Mouse (Mus musculus) thymus, postnatal 25 days (tissue): ENCODE results near the gene Msrb2.

Experiments
- DNase-seq: peaks from one replicate; pipeline ENCODE4 v3.0.0; 2022

The Msrb2 gene

DNA sequence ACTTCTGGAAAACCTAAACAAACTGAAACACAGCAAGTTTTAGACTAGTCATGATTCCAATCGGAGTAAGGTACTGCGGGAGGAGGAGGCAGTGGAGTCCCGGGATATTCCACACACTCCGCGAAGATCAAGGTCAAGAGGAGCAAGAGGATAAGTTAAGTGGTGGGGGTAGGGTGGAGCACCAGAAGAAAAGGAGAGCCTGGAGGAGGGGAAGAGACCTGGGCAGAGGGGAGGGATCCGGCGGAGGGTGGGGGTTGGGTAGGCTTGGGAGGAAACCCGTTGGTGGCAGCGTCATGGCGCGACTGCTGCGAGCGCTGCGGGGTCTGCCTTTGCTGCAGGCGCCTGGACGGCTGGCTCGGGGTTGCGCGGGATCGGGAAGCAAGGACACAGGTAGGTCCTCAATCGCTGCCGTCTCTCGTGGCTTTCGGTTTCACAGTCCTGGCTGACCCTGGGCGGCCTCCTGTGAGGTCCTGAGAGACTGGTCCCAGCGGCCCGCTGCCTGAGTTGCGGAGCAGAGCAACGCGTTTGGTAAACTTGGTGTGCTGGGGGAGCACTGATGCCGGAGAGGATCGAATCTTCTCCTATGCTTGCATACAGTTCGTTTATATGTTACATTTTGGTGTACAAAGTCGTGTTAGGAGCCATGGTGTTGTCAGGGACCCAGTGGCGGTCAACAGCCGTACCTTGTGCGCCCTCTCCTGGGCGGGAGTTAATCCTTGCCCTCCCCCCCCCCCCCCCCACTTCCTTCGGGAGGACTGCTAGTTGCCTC is at the start of gene Msrb2:
TSS of gene Msrb2 (plus strand) at position 51 of the 769 bp plus-strand sequence.
- peak; percentile 80 for DNase-seq

DNA sequence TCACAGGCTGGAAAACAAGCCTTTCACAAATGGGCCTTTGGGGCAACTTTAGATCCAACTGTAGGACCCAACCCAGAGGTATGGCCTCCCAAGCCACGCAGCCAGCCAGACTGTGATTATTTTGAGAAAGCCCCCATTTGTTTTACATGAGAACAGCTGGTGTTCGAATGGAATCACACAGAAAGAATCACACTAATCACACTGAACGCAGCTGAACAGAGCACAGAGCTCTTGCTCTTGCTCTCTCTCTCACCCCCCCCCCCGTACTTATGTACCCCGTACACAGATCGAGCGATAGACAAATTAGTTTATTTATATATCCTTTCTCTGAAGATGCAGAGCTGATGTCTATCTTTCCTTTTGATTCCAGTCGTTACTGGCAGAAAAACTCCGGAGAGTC is 48.8 kb upstream of the Msrb2 start:
- DNase-seq, result no peak

DNA sequence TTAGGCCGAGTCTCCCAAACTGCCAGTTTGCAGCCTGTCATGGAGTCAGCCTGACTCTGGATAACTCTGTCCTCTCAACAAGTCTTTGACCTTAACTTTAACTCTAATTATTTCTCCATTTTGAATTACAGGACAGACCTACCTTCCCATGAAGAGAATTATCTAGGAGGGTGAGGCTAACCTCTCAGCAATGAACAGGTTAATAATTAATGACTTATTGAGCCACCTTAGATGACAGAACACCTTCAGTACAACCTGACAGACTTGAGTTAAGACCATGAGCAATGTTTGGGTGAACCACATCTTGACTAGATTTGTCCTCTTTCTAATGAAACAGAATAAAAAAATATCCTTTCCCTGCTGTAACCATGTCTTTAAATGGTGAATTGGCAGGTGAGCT is 44.9 kb upstream of the Msrb2 start:
- DNase-seq, result no peak

DNA sequence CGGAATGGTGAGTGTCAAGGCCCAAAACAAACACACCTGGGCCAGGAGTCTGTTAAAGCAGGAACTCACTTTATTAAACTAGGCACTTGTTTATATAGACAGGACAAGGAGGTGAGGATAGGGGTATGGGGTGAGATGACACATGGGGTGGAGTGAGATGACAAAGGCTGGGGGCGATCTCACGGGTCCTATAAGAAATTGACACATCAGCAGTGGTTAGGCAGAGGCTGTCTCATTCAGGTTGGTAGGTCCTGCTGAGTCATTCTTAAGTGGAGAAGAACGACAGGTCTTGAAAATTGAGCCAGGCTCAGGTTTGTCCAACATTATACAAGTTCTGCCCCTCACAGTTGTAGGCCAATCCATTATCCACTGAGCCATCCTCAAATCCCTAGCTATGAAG is 43.4 kb upstream of the Msrb2 start:
- no peak for DNase-seq

DNA sequence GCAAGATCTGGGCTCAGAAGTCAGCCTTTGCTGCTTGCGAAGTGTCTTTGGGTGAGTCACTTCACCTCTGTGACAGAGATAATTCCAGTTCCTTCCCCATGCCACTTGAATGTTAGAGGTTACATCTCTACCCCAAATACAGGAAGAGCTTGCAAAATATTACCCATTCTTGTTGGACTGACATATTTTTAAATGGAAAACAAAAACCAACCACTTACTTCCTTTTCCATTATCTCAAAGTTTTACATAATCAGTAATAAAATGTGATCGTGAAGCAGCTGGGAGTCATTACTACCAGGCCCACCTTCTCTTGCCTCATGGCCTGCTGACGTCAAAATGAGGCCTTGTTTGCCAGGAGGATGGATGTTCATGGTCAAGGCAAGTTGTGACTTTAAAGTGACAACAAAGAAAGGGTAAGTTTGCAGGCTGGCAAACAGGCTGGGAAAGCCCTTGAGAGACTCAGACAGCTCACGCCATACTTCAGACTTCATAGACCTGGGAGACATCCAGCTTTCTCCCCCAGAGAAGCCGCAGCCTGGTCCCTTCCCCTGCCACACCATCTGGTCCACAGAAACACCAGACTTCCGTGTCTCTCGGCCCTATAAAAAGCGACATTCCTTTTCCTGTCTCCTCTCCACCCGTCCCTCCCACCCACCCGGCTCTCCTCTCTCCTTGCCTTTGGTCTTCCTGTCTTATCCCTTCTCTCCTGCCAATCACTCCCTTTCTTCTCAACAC is 27.2 kb upstream of the Msrb2 start:
- DNase-seq, result peak; percentile 8

DNA sequence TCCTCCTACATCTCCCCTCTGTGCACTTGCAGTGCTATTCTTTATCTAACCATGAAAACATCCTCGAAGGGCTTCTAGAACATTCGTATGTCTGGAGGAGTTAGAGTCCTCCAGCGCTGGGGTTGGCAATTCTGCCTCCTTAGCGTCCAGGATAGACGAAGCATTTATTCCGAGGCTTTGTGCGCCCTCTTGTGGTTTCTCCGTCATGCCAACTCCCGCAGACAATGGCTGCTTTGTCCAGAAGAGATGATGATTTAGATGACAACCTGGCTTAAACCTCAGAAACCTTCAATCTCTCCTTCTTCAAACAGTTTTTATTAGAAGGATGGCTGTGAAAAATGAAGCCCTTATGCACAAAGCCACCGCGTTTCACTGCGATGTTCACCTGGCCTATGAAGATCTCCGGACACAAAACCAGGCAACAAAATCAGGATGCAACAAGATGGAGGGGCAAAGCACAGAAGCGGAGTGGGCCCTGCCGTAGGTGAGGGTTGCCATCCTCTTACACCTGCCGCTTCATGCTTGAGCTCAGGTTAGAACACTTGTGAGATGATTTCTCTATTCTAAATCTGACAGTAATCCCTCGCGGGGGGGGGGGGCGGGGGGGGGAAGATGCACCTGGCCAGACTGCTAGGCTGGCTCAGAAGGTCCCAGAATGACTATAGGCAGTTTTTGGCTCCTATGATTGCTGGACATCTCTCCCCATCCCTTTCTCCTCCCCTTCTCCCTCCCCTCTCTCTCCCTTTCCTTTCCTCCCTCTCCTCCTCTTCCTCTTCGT is 26.4 kb upstream of the Msrb2 start:
- peak; percentile 87 for DNase-seq

DNA sequence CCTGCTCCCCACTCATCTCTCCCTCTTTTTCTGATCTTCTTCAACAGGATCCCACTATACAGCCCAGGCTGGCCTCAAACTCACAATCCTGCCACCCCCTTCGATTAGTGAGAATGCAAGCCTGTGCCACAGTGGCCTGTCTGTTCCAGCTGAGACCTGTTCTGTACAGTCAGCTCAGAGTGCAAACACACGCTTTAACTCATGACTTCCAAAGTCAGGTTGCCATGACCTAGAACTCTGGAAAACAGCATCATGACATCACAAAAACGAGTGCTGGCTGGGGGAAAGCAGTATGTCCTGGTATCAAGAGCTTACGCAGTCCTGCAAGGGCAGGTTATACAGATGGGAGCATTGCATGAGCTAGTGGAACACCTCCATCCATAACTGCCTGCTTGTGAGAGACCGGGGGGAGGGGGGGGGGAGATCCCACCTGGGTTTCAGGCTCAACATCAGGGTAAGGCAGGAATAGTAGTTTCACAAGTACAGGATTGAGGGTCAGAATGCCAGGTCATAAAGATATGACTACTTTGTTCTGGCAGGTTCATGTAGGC is 25.8 kb upstream of the Msrb2 start:
- no peak for DNase-seq

DNA sequence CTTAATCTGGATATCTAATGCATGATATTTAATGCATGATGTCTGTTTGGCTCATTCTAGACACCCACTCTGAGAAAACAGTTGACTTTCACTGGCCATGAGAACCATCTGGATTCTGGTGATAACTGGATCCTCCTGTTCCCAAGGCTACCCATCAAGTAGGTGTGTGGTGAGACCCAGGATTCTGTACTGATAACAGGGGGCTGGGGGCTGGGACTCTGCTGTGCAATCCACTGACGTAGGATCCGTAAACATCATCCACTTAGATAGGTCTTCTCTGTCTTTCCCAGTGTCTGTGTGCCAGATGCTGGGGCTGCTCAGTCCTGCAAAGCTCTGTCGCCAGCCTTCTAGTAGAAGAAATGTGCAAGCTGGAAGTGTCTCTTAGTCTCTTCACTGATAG is 22.8 kb upstream of the Msrb2 start:
- no peak for DNase-seq

DNA sequence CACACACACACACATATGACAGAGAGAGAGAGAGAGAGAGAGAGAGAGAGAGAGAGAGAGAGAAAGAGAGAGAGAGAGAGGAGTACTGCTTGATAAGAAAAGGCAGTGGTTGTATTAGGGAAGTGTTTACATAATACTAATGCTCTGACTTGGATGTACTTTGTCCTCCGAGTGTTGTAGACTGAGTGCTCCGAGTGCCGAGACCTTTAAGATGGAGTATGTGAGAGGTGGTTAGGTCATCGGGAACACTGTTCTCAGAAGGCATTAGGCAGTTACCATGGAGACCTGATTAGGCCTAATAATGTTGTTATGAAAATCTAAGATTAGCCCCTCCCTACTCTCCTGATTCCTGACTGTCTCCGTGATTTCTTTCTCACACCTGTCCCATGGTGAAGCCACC is 21.1 kb upstream of the Msrb2 start:
- DNase-seq, result no peak

DNA sequence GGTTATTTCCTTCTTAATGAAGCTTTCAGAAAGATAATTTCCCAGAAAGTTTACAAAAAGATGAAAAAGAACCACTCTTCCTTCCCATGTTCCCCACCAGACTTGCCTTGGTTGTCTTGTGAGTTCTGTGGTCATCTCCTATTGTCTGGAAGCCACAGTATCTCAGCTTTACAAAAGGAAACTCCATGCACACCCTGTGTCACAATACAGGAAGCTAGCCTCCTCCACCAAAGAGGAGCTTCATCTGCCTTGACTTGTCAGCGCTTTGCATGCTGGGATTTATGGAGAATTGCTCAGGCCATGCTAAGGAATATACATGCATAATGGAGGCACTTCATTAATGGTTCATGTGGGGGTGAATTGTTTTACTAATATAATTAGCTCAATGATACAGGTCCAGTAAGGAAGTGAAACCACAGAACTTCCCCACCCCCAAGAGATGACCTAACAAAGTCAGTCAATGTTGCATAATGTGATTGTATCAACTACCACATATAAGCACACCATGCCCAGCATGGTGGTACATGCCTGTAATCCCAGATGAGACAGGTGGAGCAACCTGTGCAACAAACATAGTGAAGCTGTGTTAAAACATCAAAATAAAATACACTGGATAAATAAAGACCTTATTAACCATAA is 19.5 kb upstream of the Msrb2 start:
- DNase-seq, result no peak

DNA sequence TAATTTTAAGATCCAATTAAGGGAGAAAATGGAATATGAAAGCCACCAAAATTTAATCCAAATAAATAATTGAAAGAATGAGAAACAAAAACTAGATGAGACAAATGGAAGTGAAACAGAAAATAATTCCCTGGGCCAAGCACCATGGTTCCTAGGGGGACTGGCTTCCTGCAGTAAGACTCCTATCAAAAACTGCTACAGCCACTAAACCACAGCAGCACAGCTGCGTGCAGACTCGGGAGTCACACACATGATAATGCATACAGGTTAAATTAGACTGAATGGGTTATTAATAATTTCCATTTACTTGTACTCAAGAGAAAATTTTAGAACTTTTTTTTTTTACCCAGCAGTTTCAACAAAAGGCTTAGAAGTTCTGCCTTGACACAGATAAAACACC is 18.1 kb upstream of the Msrb2 start:
- DNase-seq, result no peak

DNA sequence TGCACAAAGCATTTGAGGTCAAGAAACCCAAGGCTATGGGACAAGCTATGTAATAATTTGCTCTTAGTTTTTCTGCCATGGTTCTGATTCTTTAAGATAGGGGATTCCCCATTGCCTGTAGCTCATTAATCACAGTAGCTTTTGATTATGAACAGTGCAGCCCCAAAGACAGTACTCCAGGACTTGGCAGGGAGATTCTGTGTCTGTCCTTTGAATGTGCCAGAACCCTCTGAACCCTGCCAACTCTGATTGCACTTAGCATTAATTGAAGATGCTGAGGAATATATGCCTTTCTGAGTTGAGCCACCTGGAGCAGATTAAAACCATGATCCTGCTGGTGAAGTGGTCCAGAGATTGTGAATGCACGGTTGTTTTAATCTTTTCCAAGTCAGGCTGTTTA is 8.4 kb upstream of the Msrb2 start:
- DNase-seq, result no peak

DNA sequence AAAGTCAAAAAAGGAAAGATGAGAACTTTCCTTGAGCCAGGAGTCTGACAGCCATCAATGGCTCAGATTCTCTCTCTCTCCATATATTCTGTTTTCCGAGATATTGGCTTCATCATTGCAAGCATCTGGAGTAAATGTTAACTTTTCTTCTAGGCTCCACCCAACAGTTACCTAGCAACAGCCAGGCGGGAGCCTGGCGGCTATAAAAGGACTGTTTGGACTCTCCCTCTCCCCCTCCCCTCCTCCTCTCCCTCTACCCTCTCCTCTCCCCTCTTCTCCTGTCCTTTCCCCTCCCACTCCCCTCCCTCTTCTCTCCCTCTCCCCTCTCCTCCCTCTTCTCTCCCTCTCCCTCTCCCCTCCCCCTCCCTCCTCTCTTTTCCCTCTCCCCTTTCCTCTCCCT is 4.8 kb upstream of the Msrb2 start:
- DNase-seq, result no peak

DNA sequence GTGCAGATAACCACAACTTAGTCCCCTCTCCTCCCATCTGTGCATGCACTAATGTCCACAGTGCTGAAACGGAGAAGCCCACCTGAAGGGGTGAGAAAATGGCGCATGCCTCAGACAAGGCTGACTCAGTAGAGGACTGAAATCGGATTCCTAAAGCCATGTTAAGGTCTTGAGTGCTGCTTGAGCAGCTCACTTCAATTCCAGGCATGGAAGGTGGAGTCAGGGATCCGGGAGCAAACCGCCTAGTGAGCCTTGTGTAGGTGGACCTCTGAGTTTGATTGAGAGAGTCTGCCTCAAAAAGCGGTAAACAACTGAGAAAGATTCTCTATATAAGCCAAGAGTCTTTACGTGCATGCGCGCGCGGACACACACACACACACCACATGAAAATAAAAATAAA is 4.1 kb upstream of the Msrb2 start:
- DNase-seq, result no peak

DNA sequence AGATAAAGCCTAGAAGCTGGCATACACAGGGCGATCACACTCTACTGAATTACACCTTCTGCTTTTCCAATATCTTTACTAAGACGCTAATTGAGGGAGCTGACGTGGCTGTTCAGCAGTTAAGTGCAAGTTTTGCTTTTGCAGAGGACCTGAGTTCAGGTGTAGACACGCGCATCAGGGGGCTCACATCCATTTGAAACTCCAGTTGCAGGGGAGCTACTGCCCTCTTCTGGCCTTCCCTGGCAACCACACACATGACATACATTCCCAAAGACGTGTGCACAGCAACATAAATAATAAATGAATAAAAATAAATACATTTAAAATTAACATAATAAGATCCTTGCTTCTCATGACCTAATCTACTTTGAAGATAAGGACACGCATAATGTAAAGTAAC is 2.5 kb downstream of the Msrb2 start:
- peak; percentile 39 for DNase-seq

DNA sequence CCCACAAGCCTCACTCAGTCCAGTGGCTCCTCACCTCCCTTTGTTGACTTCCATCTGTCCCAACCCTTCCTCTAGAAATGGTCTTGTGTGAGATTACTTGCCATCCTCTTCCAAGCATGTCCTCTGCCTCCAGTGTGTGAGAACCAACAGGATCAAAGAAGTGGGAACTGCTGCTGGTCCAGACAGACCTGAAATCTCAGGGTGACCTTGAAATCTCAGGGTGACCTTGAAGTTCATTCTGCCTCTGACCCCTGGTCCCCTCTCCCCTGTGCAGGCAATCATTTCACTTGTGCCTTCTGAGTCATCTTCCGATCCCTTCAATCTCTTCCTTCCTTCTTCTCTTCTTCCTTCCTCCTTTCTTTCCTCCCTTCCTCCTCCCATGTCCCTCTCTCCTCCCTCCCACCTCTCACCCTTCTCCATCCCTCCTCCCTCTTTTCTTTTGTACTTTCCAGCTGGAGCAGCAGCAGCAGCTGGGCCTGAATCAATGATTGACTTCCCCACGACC is 9.3 kb downstream of the Msrb2 start:
- DNase-seq, result no peak

DNA sequence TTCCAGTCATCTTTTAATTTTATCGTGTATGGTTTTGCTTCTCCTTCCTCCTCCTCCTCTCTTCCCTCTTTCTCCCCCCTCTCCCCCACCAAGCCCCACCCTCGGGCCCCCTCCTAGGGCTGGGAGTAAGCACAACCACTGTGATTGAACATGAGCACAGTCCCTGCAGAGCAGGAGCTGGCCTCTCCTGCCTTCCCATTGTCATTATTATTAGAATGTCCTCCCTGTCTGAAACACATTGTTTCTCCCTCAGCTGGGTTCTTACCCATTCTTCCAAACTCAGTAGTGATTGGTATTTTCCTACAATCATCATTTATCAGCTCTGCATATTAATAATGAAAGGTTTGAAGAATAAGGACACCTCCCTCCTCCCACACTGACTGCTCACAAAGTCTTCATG is 9.7 kb downstream of the Msrb2 start:
- DNase-seq, result no peak

DNA sequence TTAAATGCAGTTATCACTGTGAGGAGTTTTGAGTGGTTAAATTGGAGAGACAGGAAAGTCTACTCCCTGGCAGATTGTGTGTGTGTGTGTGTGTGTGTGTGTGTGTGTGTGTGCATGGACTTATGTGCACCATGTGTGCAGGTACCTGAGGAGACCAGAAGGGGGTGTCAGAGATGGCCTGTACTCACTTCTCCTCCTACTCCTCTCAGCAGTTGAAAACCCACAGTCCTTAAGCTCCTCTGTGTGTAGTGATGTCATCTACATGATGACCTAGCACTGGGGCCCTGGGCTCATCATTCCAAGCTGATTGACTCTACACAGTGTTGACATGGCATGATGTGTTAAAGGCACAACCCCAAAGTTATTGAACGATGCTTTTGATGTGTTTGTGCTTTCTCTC is 11.0 kb downstream of the Msrb2 start:
- no peak for DNase-seq

DNA sequence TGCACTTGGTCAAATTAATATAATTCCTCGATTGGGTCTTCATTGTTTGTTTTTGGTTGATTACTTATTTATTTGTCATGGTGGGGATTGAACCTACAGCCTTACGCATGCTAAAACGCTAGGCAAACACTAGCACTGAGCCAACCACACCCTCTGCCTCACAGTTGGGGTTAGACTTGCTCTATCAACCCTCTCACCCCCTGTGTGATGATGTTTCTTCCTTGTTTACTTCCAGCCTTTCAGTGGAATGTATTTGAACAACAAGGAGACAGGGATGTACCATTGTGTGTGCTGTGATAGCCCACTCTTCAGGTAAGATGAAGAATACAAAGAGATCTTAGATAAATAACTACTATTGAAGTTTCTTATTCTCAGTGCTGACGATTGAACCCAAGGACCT is 11.8 kb downstream of the Msrb2 start:
- DNase-seq, result no peak

DNA sequence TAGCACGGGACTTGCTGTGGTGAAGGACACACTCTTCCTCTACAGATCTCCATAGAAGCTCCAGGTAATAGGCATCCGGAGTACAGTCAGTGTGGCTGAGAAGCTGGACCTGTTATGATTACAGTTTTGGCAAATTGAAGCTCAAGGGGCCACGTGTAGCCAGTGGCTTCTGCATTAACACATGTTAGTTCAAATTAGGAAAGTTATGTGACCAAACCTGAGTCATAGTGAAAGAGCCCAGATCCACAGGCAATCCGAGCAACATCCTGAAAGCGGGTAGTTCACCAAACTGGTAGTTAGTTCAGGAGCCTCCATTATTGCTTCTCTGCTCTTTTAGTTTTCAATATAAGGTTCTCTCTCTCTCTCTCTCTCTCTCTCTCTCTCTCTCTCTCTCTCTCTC is 14.5 kb downstream of the Msrb2 start:
- no peak for DNase-seq

DNA sequence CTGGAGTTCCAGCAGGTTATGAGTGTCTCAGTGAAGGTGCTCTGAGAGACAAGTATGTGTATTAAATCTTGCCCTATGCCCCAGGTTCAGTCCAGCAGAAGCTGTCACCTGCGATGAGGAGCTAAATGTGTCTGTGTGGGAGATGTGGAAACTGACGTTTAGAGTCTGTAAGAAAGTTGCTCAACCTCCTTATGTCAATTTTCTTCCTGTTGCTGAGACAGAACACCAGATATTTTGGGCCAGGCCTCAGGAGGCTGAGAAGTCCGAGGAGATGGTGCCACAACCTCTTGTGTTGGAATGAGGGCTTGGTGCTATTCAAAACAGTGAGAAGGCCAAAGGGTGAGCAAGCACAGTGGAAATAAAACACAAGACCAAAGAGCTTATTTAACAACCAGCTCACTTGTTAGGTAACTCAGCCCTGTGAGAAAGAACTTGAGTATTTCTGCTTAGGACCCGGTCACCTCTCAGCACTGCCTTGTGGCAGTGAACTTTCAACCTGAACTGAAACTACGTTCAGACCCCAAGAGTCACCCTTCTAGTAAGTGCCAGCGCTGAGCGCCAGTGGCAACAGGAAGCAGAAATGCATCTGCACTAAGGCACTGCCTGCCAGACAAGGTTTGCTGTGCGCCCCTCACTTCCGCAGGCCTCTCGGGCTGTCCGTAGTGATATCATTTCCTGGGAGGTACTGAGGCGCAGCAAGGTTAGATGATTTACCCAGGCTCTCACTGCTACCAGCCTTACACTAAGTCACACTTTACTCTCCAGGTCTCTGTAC is 17.3 kb downstream of the Msrb2 start:
- DNase-seq, result peak; percentile 70
